In genomic region chr2:174010038-174010437, GRCm38 (mm10) we compare ENCODE assay signal across 17 mouse cellular contexts.
"Had no signal": no experiment of that assay in that cellular context is flagged by ENCODE, and none has a peak within 500 bp of the region (broad histone marks: within the 10 kb centered on the region; RNA-seq: fewer than 3 reads in every experiment).

No protein-coding gene starts in this region.

- H3K4me3 ChIP-seq: liver, embryonic 12.5 days; lung, embryonic 15.5 days; megakaryocyte, embryonic 14.5 days; midbrain, embryonic 15.5 days; neural tube, embryonic 13.5 days had no signal

- H3K27ac ChIP-seq: kidney, postnatal 0 days; liver, embryonic 12.5 days; lung, embryonic 15.5 days; macrophage; midbrain, embryonic 15.5 days; neural tube, embryonic 13.5 days had no signal

- H3K4me1 ChIP-seq: liver, embryonic 12.5 days; megakaryocyte, embryonic 14.5 days had no signal

- H3K4me2 ChIP-seq: liver, embryonic 12.5 days; lung, embryonic 15.5 days; midbrain, embryonic 11.5 days; midbrain, embryonic 15.5 days; neural tube, embryonic 13.5 days had no signal

- H3K9me3 ChIP-seq: liver, embryonic 12.5 days; lung, embryonic 15.5 days; midbrain, embryonic 15.5 days; neural tube, embryonic 13.5 days had no signal

- H3K36me3 ChIP-seq: liver, embryonic 12.5 days; lung, embryonic 15.5 days; midbrain, embryonic 15.5 days; neural tube, embryonic 13.5 days had no signal

- DNase-seq: kidney, adult 11 months; kidney, adult 9 months; kidney, postnatal 36 days; layer of hippocampus, adult 9-11 months; left cerebral cortex, postnatal 4 days; lung, postnatal 14 days; right cerebral cortex, adult 18-20 months; right cerebral cortex, postnatal 25 days; thymus, postnatal 36 days had no signal

- H3K9ac ChIP-seq: liver, embryonic 12.5 days; lung, embryonic 15.5 days; midbrain, embryonic 15.5 days; neural tube, embryonic 13.5 days had no signal

- ATAC-seq: liver, embryonic 12.5 days; midbrain, embryonic 15.5 days had no signal

- H3K27me3 ChIP-seq: liver, embryonic 12.5 days; lung, embryonic 15.5 days; megakaryocyte, embryonic 14.5 days; midbrain, embryonic 15.5 days; neural tube, embryonic 13.5 days had no signal
